Mouse (Mus musculus) R1 (cell line): ENCODE data around the gene Gm47985.
"Not testable (repeated sequence)": the region's sequence is repeated elsewhere in the genome, so short reads cannot be mapped to it uniquely, and the experiment has no call there.

ENCODE experiments used
- DNase-seq: peaks from one replicate; pipeline ENCODE4 v3.0.0-alpha.2; 2018; ENCODE audit warnings: low read depth, low spot score

Gm47985 gene

GRCm38 (mm10) chr1:151182266-151182665 lies at the start of gene Gm47985:
Gm47985 (plus strand) TSS chr1:151182537.
- DNase-seq = not testable (repeated sequence)

- DNase-seq = no peak
Measured at GRCm38 (mm10) chr1:151132686-151133085, 49.7 kb upstream of the Gm47985 start.

- DNase-seq = no peak
Measured at GRCm38 (mm10) chr1:151138388-151138787, 43.9 kb upstream of the Gm47985 start.

GRCm38 (mm10) chr1:151140956-151141355 lies 41.4 kb upstream of the Gm47985 start:
- DNase-seq = no peak

GRCm38 (mm10) chr1:151144471-151145146 lies 37.7 kb upstream of the Gm47985 start:
- no peak for DNase-seq

- DNase-seq = no peak
Measured at GRCm38 (mm10) chr1:151147801-151148200, 34.5 kb upstream of the Gm47985 start.

- DNase-seq = no peak
Measured at GRCm38 (mm10) chr1:151150211-151150610, 32.1 kb upstream of the Gm47985 start.

- DNase-seq = no peak
Measured at GRCm38 (mm10) chr1:151151089-151151488, 31.2 kb upstream of the Gm47985 start.

- DNase-seq = no peak
Measured at GRCm38 (mm10) chr1:151153056-151153652, 29.2 kb upstream of the Gm47985 start.

- not testable (repeated sequence) for DNase-seq
Measured at GRCm38 (mm10) chr1:151154131-151154530, 28.2 kb upstream of the Gm47985 start.

GRCm38 (mm10) chr1:151156129-151156528 lies 26.2 kb upstream of the Gm47985 start:
- no peak for DNase-seq

- no peak for DNase-seq
Measured at GRCm38 (mm10) chr1:151156777-151157632, 25.3 kb upstream of the Gm47985 start.

- DNase-seq = no peak
Measured at GRCm38 (mm10) chr1:151157963-151158856, 24.1 kb upstream of the Gm47985 start.

- DNase-seq = no peak
Measured at GRCm38 (mm10) chr1:151158857-151159510, 23.4 kb upstream of the Gm47985 start.

- DNase-seq = no peak
Measured at GRCm38 (mm10) chr1:151166031-151166430, 16.3 kb upstream of the Gm47985 start.

- peak; percentile 13 for DNase-seq
Measured at GRCm38 (mm10) chr1:151167297-151168047, 14.9 kb upstream of the Gm47985 start.

- DNase-seq = peak; percentile 23
Measured at GRCm38 (mm10) chr1:151168637-151169036, 13.7 kb upstream of the Gm47985 start.

- no peak for DNase-seq
Measured at GRCm38 (mm10) chr1:151171572-151172461, 10.5 kb upstream of the Gm47985 start.
